Mouse (Mus musculus): ENCODE measurements around the gene Olfr692. TPM values are rescaled to one million over a fixed set of nuclear protein-coding genes. Genes with fewer than 3 reads are reported as not detected.

Gene Olfr692
- total RNA-seq, 1 experiment from 2014 or later, result not detected

GRCm38 (mm10) chr7:105399935-105400624 is 32.0 kb downstream of the Olfr692 start, which contains the start of gene Fam160a2:
Gene Fam160a2 (minus strand): TSS chr7:105400054.
- peak; percentile 80 for ATAC-seq (replicated peaks; ENCODE audit: low read depth, poor library complexity, severe bottlenecking)

- ATAC-seq (replicated peaks; ENCODE audit: low read depth, poor library complexity, severe bottlenecking), result no peak
Measured at GRCm38 (mm10) chr7:105404268-105404667, 36.2 kb downstream of the Olfr692 start, which contains the start of gene Cnga4. Gene Cnga4 (plus strand): TSS chr7:105404568.

DNA sequence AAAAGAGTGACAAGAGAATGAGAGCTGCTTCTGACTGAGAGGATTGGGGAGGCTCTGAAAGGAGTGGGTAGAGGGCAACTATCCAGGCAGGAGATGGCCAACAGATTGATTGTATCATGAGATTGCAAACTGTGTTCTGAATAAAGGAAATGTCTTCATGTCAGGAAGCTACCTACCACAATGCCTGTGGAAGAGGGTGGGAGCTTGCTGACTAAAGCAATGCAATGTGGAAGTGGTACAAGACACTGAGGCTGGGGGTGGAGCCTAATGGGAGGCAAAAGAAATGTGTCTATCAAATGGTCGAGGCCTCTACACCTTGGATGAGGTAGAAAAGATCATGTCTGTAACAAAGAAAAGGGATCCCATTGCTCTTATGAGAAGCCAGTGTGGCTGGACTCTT is 38.3 kb downstream of the Olfr692 start:
- ATAC-seq (replicated peaks; ENCODE audit: low read depth, poor library complexity, severe bottlenecking), result peak; percentile 36; the same call in 1 of the 2 replicates

DNA sequence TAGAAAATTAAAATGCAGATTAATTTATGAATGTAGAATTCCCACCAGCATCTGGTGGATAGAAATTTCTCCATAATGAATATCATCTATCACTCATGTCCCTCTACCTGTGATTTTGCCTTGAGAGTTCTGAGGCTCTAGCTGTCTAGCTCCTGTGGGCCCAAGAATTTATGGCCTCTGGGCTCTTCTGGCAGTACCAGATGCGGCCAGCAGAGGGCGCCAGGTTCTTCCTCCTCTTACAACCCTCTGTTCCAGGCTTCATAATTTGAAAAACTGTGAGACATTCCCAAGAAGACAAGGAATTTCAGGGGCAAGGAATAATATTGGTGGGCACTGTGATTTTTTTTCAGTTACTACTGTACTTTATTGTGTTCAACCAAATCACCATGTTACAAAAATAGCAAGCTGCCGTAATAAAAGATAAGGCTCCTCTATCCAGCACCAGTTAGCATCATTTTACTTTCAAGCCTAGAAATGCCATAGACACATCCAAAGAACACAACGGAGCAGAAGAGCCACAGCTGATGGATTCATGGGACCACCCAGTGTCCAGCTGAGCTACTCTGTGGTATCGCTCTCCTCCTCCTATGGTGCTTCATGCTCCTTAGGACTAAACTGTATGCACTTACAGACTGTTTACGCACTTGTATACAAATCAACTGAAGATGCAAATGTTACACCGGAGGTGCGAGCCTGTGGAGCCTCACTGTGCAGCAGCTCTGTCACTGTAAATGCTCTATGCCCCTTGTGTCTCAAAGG is 44.0 kb downstream of the Olfr692 start:
- peak; percentile 87 for ATAC-seq (replicated peaks; ENCODE audit: low read depth, poor library complexity, severe bottlenecking)

DNA sequence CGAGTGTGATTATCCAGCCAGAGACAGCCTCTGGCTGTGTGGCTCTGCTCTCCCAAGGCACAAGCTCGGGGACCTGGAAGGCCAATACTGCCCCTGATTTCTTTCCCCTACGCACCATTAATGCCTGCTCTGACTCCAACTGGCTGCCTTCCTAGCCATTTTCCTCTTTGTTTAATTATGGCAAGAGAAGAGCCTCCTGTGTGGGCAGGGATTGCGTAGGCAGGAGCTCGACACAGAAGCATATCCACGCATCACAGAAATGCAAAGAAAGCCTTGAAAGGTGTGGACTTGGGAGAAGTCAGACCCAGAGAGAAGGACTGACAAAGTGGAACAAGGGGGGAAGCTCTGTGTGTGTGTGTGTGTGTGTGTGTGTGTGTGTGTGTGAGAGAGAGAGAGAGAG is 46.4 kb downstream of the Olfr692 start:
- ATAC-seq (replicated peaks; ENCODE audit: low read depth, poor library complexity, severe bottlenecking), result no peak

GRCm38 (mm10) chr7:105416529-105416928 is 48.5 kb downstream of the Olfr692 start:
- ATAC-seq (replicated peaks; ENCODE audit: low read depth, poor library complexity, severe bottlenecking), result no peak

DNA sequence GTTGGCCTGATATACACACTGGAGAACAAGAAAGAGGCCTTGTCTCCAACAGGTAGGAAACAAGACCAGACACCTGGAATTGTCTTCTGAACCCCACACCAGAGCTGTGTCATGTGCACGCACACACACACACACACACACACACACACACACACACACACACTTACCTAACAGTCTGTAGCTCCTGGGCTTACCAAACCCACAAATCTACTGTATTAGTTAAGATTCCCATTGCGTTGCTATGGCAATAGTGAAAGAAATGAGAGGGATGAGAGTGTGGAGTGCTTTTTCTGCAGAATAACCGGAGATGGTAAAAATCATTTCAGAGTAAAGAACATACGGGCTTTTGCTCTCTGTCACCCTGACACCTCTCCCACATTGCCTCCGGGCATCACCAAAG is 50.1 kb downstream of the Olfr692 start:
- no peak for ATAC-seq (replicated peaks; ENCODE audit: low read depth, poor library complexity, severe bottlenecking)

Other genes starting within 250 kb of the Olfr692 start
- gene Olfr683, start 221.2 kb upstream of the Olfr692 start, total RNA-seq (2017), result not detected in 2 replicates
- not detected in 2 replicates for gene Olfr684, start 204.6 kb upstream of the Olfr692 start, total RNA-seq (2017)
- gene Olfr685, start 182.2 kb upstream of the Olfr692 start, total RNA-seq (2017), result not detected in 2 replicates
- not detected in 2 replicates for gene Olfr686, start 160.7 kb upstream of the Olfr692 start, total RNA-seq (2017)
- not detected in 2 replicates for gene Olfr688, start 80.1 kb upstream of the Olfr692 start, total RNA-seq (2017)
- not detected in 2 replicates for gene Olfr689, start 57.1 kb upstream of the Olfr692 start, total RNA-seq (2017)
- not detected in 2 replicates for gene Olfr690, start 34.1 kb upstream of the Olfr692 start, total RNA-seq (2017)
- gene Olfr691, start 26.0 kb upstream of the Olfr692 start, total RNA-seq (2017), result not detected in 2 replicates
- gene Gm5901, start 6.8 kb downstream of the Olfr692 start, total RNA-seq (2017), result not detected in 2 replicates
- 9.0 and 10.0 TPM in 2 replicates for gene Fam160a2, start 31.8 kb downstream of the Olfr692 start, total RNA-seq (2017)
- not detected in 2 replicates for gene Cnga4, start 36.3 kb downstream of the Olfr692 start, total RNA-seq (2017)
- gene Cckbr, start 57.5 kb downstream of the Olfr692 start, total RNA-seq (2017), result not detected in 2 replicates
- gene Cavin3, start 114.1 kb downstream of the Olfr692 start, total RNA-seq (2017), result 0.59 and 0.92 TPM in 2 replicates
- gene Smpd1, start 186.1 kb downstream of the Olfr692 start, total RNA-seq (2017), result 22.7 and 28.7 TPM in 2 replicates
- 0.64 TPM in 1 of 2 replicates, not detected in the other for gene Apbb1, start 213.4 kb downstream of the Olfr692 start, total RNA-seq (2017)
- not detected in 2 replicates for gene Hpx, start 231.9 kb downstream of the Olfr692 start, total RNA-seq (2017)